Mouse (Mus musculus) small intestine, adult 10 weeks (tissue): ENCODE results near the gene Paqr4. TPM values are rescaled to one million over a fixed set of nuclear protein-coding genes. Genes with fewer than 3 reads are reported as not detected.

Experiments
- polyA plus RNA-seq: library from polyadenylated mRNA; stranded (reverse); fragments of 350-450 nt; fragmentation: Illumina TruSeq; extraction: RNeasy Lipid Tissue Mini Kit (QIAGEN cat#74804); gene quantifications from one replicate; pipeline ENCODE4 v1.2.3, GENCODE M21; 2014; ENCODE audit warnings: low replicate concordance

Gene Paqr4
- 6.4 TPM for polyA plus RNA-seq

GRCm38 (mm10) chr17:23740598-23741021 lies at the start of gene Paqr4:
TSS of gene Paqr4 (minus strand) at chr17:23740867.

GRCm38 (mm10) chr17:23785561-23786471 lies 45.1 kb upstream of the Paqr4 start, which contains the start of gene Flywch2:
TSS of gene Flywch2 (minus strand) at chr17:23786081.

GRCm38 (mm10) chr17:23771284-23772218 lies 30.9 kb upstream of the Paqr4 start, which contains the start of gene Flywch1:
TSS of gene Flywch1 (minus strand) at chr17:23771602.

GRCm38 (mm10) chr17:23745301-23746251 lies 4.9 kb upstream of the Paqr4 start, which contains the start of gene Kremen2:
TSS of gene Kremen2 (minus strand) at chr17:23745833.

GRCm38 (mm10) chr17:23725999-23726757 lies 14.5 kb downstream of the Paqr4 start, which contains the start of gene Pkmyt1:
TSS of gene Pkmyt1 (plus strand) at chr17:23726336.

GRCm38 (mm10) chr17:23722376-23723125 lies 18.1 kb downstream of the Paqr4 start, which contains the start of gene 1520401A03Rik:
TSS of gene 1520401A03Rik (minus strand) at chr17:23722783.

Other genes starting within 250 kb of the Paqr4 start
- gene Zfp213, start 176.6 kb downstream of the Paqr4 start, polyA plus RNA-seq, result 0.33 TPM
- gene Zfp13, start 141.4 kb downstream of the Paqr4 start, polyA plus RNA-seq, result not detected
- not detected for gene Zscan10, start 140.0 kb downstream of the Paqr4 start, polyA plus RNA-seq
- gene Mmp25, start 95.6 kb downstream of the Paqr4 start, polyA plus RNA-seq, result 0.82 TPM
- gene Bicdl2, start 80.4 kb downstream of the Paqr4 start, polyA plus RNA-seq, result 0.85 TPM
- 2.0 TPM for gene Hcfc1r1, start 67.3 kb downstream of the Paqr4 start, polyA plus RNA-seq
- gene Thoc6, start 67.0 kb downstream of the Paqr4 start, polyA plus RNA-seq, result 3.2 TPM
- not detected for gene Tnfrsf12a, start 63.4 kb downstream of the Paqr4 start, polyA plus RNA-seq
- not detected for gene Cldn6, start 61.6 kb downstream of the Paqr4 start, polyA plus RNA-seq
- gene Cldn9, start 56.8 kb downstream of the Paqr4 start, polyA plus RNA-seq, result not detected
- gene 1520401A03Rik, start 18.1 kb downstream of the Paqr4 start, polyA plus RNA-seq, result not detected
- 1.6 TPM for gene Pkmyt1, start 14.5 kb downstream of the Paqr4 start, polyA plus RNA-seq
- not detected for gene Kremen2, start 5.0 kb upstream of the Paqr4 start, polyA plus RNA-seq
- 0.78 TPM for gene Flywch1, start 30.7 kb upstream of the Paqr4 start, polyA plus RNA-seq
- gene Flywch2, start 45.2 kb upstream of the Paqr4 start, polyA plus RNA-seq, result not detected
- 109 TPM for gene Srrm2, start 49.7 kb upstream of the Paqr4 start, polyA plus RNA-seq
- gene Elob, start 88.3 kb upstream of the Paqr4 start, polyA plus RNA-seq, result 18.9 TPM
- not detected for gene Prss33, start 95.2 kb upstream of the Paqr4 start, polyA plus RNA-seq
- 6.8 TPM for gene Prss32, start 103.0 kb upstream of the Paqr4 start, polyA plus RNA-seq
- gene Prss41, start 103.3 kb upstream of the Paqr4 start, polyA plus RNA-seq, result 1.1 TPM
- gene Prss21, start 127.2 kb upstream of the Paqr4 start, polyA plus RNA-seq, result not detected
- gene Dcpp1, start 140.0 kb upstream of the Paqr4 start, polyA plus RNA-seq, result not detected
- gene Dcpp2, start 140.0 kb upstream of the Paqr4 start, polyA plus RNA-seq, result not detected
- not detected for gene Dcpp3, start 176.6 kb upstream of the Paqr4 start, polyA plus RNA-seq
- gene Sbp, start 200.8 kb upstream of the Paqr4 start, polyA plus RNA-seq, result not detected
- gene Sbpl, start 214.4 kb upstream of the Paqr4 start, polyA plus RNA-seq, result not detected
- gene Prss30, start 239.7 kb upstream of the Paqr4 start, polyA plus RNA-seq, result 4.3 TPM